Mouse (Mus musculus): ENCODE results near the gene Necab2.

Necab2 gene

DNA sequence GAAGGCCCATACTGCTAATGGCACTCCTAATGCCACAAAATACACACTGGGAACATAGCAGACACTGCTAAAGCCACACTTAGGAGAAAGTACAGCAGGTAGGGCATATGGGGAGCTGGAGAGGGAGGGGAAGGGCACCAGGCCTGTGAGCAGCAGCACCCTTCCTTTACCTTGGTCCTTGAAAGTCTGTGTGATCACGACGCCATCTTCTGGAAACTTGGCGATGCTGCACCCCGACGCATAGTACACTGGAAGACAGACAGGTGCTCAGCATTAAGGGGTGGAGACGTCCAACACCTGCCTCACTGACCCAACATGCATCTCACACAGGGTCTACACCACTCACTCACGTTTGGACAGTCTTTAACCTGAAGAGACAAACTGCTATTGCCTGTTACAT is 73.6 kb downstream of the Necab2 start:
- DNase-seq (ENCODE audit: low spot score in 2 of 2): no peak
